Mouse (Mus musculus): ENCODE data around the gene Tgfb2.

Tgfb2 gene

GRCm38 (mm10) chr1:186705915-186706248 is at the start of gene Tgfb2:
Gene Tgfb2, minus strand, starts transcription at chr1:186705989.
- no peak for DNase-seq (ENCODE audit: low spot score in 2 of 2)

GRCm38 (mm10) chr1:186749675-186750283 is 44.0 kb upstream of the Tgfb2 start:
- no peak for DNase-seq (ENCODE audit: low spot score in 2 of 2)

GRCm38 (mm10) chr1:186748724-186749653 is 43.2 kb upstream of the Tgfb2 start, which contains the start of gene Rrp15:
Gene Rrp15, minus strand, starts transcription at chr1:186749358.
- DNase-seq (ENCODE audit: low spot score in 2 of 2): peak; percentile 64 to 72

- DNase-seq (ENCODE audit: low spot score in 2 of 2): no peak
These were observed 34.0 kb upstream of the Tgfb2 start for GRCm38 (mm10) chr1:186739828-186740227.

GRCm38 (mm10) chr1:186735537-186735936 is 29.7 kb upstream of the Tgfb2 start:
- DNase-seq (ENCODE audit: low spot score in 2 of 2): no peak

- no peak for DNase-seq (ENCODE audit: low spot score in 2 of 2)
These were observed 27.3 kb upstream of the Tgfb2 start for GRCm38 (mm10) chr1:186733052-186733451.

GRCm38 (mm10) chr1:186728778-186729177 is 23.0 kb upstream of the Tgfb2 start:
- DNase-seq (ENCODE audit: low spot score in 2 of 2): no peak

- DNase-seq (ENCODE audit: low spot score in 2 of 2): no peak
These were observed 20.3 kb upstream of the Tgfb2 start for GRCm38 (mm10) chr1:186726117-186726516.

GRCm38 (mm10) chr1:186722299-186722698 is 16.5 kb upstream of the Tgfb2 start:
- DNase-seq (ENCODE audit: low spot score in 2 of 2): no peak

- DNase-seq (ENCODE audit: low spot score in 2 of 2): peak; percentile 59 to 68
These were observed 16.1 kb upstream of the Tgfb2 start for GRCm38 (mm10) chr1:186721846-186722245.

GRCm38 (mm10) chr1:186721166-186721565 is 15.4 kb upstream of the Tgfb2 start:
- DNase-seq (ENCODE audit: low spot score in 2 of 2): no peak

GRCm38 (mm10) chr1:186719708-186720107 is 13.9 kb upstream of the Tgfb2 start:
- DNase-seq (ENCODE audit: low spot score in 2 of 2): no peak

GRCm38 (mm10) chr1:186718881-186719280 is 13.1 kb upstream of the Tgfb2 start:
- DNase-seq (ENCODE audit: low spot score in 2 of 2): no peak

GRCm38 (mm10) chr1:186714980-186715896 is 9.4 kb upstream of the Tgfb2 start:
- no peak for DNase-seq (ENCODE audit: low spot score in 2 of 2)

GRCm38 (mm10) chr1:186714215-186714614 is 8.4 kb upstream of the Tgfb2 start:
- no peak for DNase-seq (ENCODE audit: low spot score in 2 of 2)

- DNase-seq (ENCODE audit: low spot score in 2 of 2): no peak
These were observed 7.1 kb upstream of the Tgfb2 start for GRCm38 (mm10) chr1:186712802-186713471.

GRCm38 (mm10) chr1:186705203-186705914 is 430 bp downstream of the Tgfb2 start:
- DNase-seq (ENCODE audit: low spot score in 2 of 2): peak; percentile 26 to 44

GRCm38 (mm10) chr1:186703980-186704701 is 1.6 kb downstream of the Tgfb2 start:
- no peak for DNase-seq (ENCODE audit: low spot score in 2 of 2)

- no peak for DNase-seq (ENCODE audit: low spot score in 2 of 2)
These were observed 2.4 kb downstream of the Tgfb2 start for GRCm38 (mm10) chr1:186703256-186703979.
